Mouse (Mus musculus) spleen, adult 2 months (tissue): ENCODE results near the gene Pklr. TPM values are rescaled to one million over a fixed set of nuclear protein-coding genes. Genes with fewer than 3 reads are reported as not detected.
"Not testable (repeated sequence)": the region's sequence is repeated elsewhere in the genome, so short reads cannot be mapped to it uniquely, and the experiment has no call there.

Experiments
- DNase-seq, 2 experiments: peaks; one replicate each; pipeline versions ENCODE4 v3.0.0 to v3.0.0-alpha.2; 2012 to 2021; ENCODE audit warnings: low spot score in 2 of 2, low read depth in 1 of 2
- H3K27ac ChIP-seq: fragments of 200-500 bp; 2 replicates; pipeline ENCODE4 v1.5.1; 2012; ENCODE audit warnings: low read length, inconsistent platforms; ENCODE audit not compliant: insufficient read depth
- H3K27me3 ChIP-seq: fragments of 200-500 bp; 2 replicates; pipeline ENCODE4 v1.6.1; 2012; ENCODE audit warnings: mild to moderate bottlenecking, moderate library complexity, low read length, inconsistent platforms; ENCODE audit not compliant: control insufficient read depth, insufficient read depth
- H3K36me3 ChIP-seq: fragments of 200-500 bp; 2 replicates; pipeline ENCODE4 v1.6.1; 2012; ENCODE audit warnings: mild to moderate bottlenecking, low read length, inconsistent platforms; ENCODE audit not compliant: control insufficient read depth, insufficient read depth
- H3K4me1 ChIP-seq: fragments of 200-500 bp; 2 replicates; pipeline ENCODE4 v1.6.1; 2011; ENCODE audit warnings: inconsistent platforms; ENCODE audit not compliant: control insufficient read depth, insufficient read depth, insufficient read length
- H3K4me3 ChIP-seq: fragments of 200-500 bp; 2 replicates; pipeline ENCODE4 v1.5.1; 2011; ENCODE audit warnings: mild to moderate bottlenecking, inconsistent platforms; ENCODE audit not compliant: insufficient read depth, insufficient read length; ENCODE audit errors: extremely low read depth
- CTCF ChIP-seq: fragments of 200-500 bp; IDR thresholded peaks from 2 replicates; pipeline ENCODE4 v1.5.1; 2011; ENCODE audit warnings: mild to moderate bottlenecking, inconsistent platforms; ENCODE audit not compliant: insufficient read depth, insufficient read length, insufficient replicate concordance; ENCODE audit errors: extremely low read depth
- POLR2A ChIP-seq: fragments of 200-500 bp; IDR thresholded peaks from 2 replicates; pipeline ENCODE4 v1.6.1; 2011; ENCODE audit warnings: low read depth, low read length, inconsistent platforms
- WGBS: fragments of 180-500 bp; shearing (Covaris S2); methylation state at CpG from one replicate; pipeline ENCODE4 v1.1.7; 2018; 5-methylcytosine and 5-hydroxymethylcytosine counted together
- polyA plus RNA-seq: library from polyadenylated mRNA; depleted of rRNA; stranded (reverse); fragments of >200 nt; gene quantifications from 2 replicates; pipeline ENCODE4 v1.2.3, GENCODE M21; 2012

Gene Pklr
- polyA plus RNA-seq, 1 experiment, result 10.2 TPM

DNA sequence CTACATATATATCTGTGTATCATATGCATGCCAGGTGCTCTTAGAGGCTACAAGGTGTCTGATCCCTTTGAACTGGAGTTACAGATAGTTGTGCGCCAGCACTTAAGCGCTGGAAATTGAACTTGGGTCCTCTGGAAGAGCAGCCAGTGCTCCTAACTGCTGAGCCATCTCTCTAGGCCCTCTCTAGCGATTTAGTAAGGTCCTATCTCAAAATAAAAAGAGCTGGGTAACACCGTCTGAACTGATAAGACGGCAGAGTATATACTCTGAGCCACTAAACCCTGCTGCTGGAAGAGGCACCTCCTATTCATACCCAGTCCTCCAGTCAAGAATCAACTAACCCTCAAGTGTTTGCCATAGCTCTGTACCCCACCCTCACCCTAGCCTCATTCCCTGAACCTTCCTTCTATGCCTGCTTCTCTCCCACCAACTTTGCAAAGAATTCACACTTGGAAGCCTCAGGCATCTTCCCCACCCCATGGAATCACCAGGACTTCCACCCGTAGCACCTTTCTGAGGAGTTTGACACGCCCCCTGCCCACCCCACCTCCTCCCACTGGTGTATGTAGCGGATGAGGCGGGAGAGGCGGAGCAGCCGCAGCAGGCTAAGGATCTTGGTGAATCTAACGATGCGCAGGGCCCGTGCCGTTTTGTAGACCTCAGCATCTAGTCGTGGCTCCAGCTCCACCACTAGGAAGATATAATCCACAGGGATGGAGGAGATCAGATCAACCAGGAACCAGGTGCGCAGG lies 16.3 kb downstream of the Pklr start:
- no peak for TF ChIP-seq POLR2A
- no peak for TF ChIP-seq CTCF
- no peak overlapping the region for H3K4me3 ChIP-seq
- H3K27ac ChIP-seq, result no peak overlapping the region
- no peaks in the 10 kb centered on the region for H3K27me3 ChIP-seq
- no peak for DNase-seq
- H3K4me1 ChIP-seq, result no peaks in the 10 kb centered on the region
- WGBS, result 77% methylated on average over 17 of the region's 17 CpGs
- no peaks in the 10 kb centered on the region for H3K36me3 ChIP-seq

GRCm38 (mm10) chr3:89156951-89157350 lies 21.0 kb downstream of the Pklr start:
- peaks cover 7% of the 10 kb centered on the region for H3K27me3 ChIP-seq
- H3K4me1 ChIP-seq, result peaks cover 2% of the 10 kb centered on the region
- no peaks in the 10 kb centered on the region for H3K36me3 ChIP-seq
- H3K27ac ChIP-seq, result no peak overlapping the region
- WGBS, result 63% methylated on average over 8 of the region's 8 CpGs
- DNase-seq, result no peak
- H3K4me3 ChIP-seq, result no peak overlapping the region
- TF ChIP-seq POLR2A, result no peak
- TF ChIP-seq CTCF, result no peak

DNA sequence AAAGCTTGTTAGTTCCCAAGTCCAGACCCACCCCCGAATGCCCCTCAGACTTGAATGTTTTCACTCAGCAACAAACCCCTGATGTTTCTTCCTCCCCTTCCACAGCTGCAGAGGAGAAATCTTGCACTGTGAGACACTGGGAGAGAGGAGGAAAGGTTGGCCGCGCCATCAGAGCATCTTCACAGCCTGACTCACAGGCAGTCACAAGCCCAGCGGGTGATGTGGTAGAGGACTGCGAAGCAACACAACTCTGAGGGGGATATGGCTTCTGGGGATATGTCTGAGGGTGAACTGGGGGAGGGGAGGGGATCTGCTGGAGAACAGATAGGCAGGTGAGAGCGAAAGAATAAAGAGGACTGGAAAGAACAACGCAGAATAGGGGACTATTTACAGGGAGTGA lies 22.7 kb downstream of the Pklr start:
- no peak for DNase-seq
- TF ChIP-seq CTCF (no peak), POLR2A (no peak)
- no peak overlapping the region for H3K4me3 ChIP-seq
- 44% methylated on average over 7 of the region's 7 CpGs for WGBS
- H3K36me3 ChIP-seq, result no peaks in the 10 kb centered on the region
- H3K27me3 ChIP-seq, result peaks cover 7% of the 10 kb centered on the region
- H3K27ac ChIP-seq, result no peak overlapping the region
- H3K4me1 ChIP-seq, result peaks cover 2% of the 10 kb centered on the region

DNA sequence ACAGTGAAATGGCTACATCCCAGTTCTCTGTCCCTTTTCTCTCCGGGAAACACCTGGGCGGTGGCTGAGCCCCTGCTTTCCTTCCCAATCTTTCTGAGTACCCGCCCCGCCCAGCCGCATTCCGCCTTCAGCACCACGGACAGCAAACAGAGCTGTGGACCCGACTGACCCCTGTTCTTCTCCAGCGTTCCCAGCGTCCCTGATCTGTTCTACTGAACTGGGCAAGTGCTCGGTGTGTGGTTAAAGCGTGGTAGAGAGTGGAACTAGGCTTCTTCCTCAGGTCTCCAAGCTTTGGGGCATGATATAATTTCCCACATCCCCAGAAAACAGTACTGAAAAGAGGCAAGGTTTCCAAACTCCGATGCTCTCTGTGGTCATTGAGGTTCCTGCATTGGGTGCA lies 23.3 kb downstream of the Pklr start:
- peak overlapping the region; percentile 61; the same call in 1 of the 2 replicates for H3K4me3 ChIP-seq
- H3K36me3 ChIP-seq, result no peaks in the 10 kb centered on the region
- 5% methylated on average over 13 of the region's 13 CpGs for WGBS
- no peak for TF ChIP-seq POLR2A
- no peak for TF ChIP-seq CTCF
- DNase-seq, result peak in 1 of 2 experiments; percentile 35
- peaks cover 7% of the 10 kb centered on the region for H3K27me3 ChIP-seq
- H3K4me1 ChIP-seq, result peaks cover 5% of the 10 kb centered on the region
- H3K27ac ChIP-seq, result no peak overlapping the region

GRCm38 (mm10) chr3:89159616-89160344 lies 23.8 kb downstream of the Pklr start, which contains the start of gene Hcn3:
Gene Hcn3 (minus strand): TSS chr3:89160196.
- peaks cover 7% of the 10 kb centered on the region for H3K27me3 ChIP-seq
- H3K27ac ChIP-seq, result no peak within 1 kb of the TSS
- no peaks in the 10 kb centered on the region for H3K36me3 ChIP-seq
- WGBS, result 1% methylated on average over 49 of the region's 66 CpGs
- TF ChIP-seq CTCF, result peak; percentile 50; the same call in 1 of the 2 replicates
- TF ChIP-seq POLR2A, result no peak
- H3K4me3 ChIP-seq, result peak within 1 kb of the TSS; percentile 61
- DNase-seq, result peak; percentile 52 to 63
- H3K4me1 ChIP-seq, result peaks cover 5% of the 10 kb centered on the region

DNA sequence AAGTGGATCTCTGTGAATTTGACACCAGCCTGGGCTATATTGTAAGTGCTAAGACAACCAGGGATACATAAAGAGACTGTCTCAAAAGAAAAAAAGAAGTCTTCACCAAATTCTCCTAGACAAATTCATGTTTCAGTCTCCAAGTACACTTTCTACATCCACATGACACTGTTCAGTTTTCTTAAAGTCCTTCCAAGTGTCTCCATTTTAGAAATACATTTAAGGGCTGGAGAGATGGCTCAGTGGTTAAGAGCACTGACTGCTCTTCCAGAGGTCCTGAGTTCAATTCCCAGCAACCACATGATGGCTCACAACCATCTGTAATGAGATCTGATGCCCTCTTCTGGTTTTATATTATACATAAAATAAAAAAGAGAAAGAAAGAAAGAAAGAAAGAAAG lies 25.3 kb downstream of the Pklr start:
- not testable (repeated sequence) for DNase-seq, H3K4me3 ChIP-seq, H3K4me1 ChIP-seq, H3K27ac ChIP-seq, H3K36me3 ChIP-seq, H3K27me3 ChIP-seq

GRCm38 (mm10) chr3:89161786-89162185 lies 25.8 kb downstream of the Pklr start:
- H3K4me1 ChIP-seq, result peaks cover 5% of the 10 kb centered on the region
- H3K27ac ChIP-seq, result no peak overlapping the region
- no peak overlapping the region for H3K4me3 ChIP-seq
- H3K36me3 ChIP-seq, result no peaks in the 10 kb centered on the region; the same call in 1 of the 2 replicates
- H3K27me3 ChIP-seq, result peaks cover 7% of the 10 kb centered on the region
- DNase-seq, result no peak
- WGBS, result 77% methylated on average over 4 of the region's 4 CpGs
- TF ChIP-seq CTCF, result no peak
- no peak for TF ChIP-seq POLR2A
